Mouse (Mus musculus) small intestine, adult 10 weeks (tissue): ENCODE data around the gene Galr3. TPM values are rescaled to one million over a fixed set of nuclear protein-coding genes. Genes with fewer than 3 reads are reported as not detected.

Experiments used
- polyA plus RNA-seq: library from polyadenylated mRNA; stranded (reverse); fragments of 350-450 nt; fragmentation: Illumina TruSeq; extraction: RNeasy Lipid Tissue Mini Kit (QIAGEN cat#74804); gene quantifications from one replicate; pipeline ENCODE4 v1.2.3, GENCODE M21; 2014; ENCODE audit warnings: low replicate concordance

Gene Galr3
- polyA plus RNA-seq: not detected

DNA sequence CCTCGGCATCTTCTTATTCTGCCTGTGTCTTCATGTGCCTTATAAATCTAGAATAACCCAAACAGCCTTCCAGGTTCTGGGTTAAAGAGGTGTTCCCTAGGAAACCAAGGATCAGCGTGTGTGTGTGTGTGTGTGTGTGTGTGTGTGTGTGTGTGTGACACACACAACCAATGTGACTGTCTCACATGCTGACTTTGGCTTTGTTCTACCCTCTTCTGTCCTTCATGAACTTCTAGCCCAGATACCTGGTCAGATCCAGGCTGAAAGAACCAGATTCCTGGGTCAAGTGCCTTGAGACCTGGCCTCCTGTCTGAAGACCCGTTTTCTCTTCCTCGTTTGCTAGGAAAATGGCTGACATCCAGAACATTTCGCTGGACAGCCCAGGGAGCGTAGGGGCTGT, at the start of gene Galr3:
Gene Galr3, plus strand, starts transcription at position 301 of the 400 bp plus-strand sequence.

DNA sequence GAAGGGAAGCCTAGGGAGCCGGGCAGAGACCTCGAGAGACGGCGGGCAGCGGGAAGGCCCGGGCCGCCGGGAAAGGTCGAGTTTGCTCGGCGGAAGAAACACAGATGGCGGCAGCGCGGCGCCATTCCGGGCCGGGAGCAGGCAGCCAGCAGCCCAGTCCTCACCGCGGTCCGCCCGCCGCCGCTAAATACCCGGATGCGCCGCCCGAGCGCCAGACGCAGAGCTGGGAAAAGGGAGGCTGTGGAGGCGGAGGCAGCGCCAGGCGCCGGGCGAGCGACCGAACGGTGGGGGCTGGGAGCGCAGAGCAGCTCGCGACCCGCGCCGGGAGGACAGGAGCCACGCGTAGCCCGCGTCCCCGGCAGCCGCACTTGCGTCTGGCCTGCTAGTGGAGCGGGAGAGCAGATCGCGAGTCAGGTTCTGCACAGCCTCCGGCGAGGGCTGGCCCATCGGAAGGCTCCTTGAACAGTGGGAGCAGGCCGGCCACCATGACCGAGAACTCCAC, 13.4 kb upstream of the Galr3 start, which contains the start of gene H1f0:
Gene H1f0, plus strand, starts transcription at position 214 of the 502 bp plus-strand sequence.

DNA sequence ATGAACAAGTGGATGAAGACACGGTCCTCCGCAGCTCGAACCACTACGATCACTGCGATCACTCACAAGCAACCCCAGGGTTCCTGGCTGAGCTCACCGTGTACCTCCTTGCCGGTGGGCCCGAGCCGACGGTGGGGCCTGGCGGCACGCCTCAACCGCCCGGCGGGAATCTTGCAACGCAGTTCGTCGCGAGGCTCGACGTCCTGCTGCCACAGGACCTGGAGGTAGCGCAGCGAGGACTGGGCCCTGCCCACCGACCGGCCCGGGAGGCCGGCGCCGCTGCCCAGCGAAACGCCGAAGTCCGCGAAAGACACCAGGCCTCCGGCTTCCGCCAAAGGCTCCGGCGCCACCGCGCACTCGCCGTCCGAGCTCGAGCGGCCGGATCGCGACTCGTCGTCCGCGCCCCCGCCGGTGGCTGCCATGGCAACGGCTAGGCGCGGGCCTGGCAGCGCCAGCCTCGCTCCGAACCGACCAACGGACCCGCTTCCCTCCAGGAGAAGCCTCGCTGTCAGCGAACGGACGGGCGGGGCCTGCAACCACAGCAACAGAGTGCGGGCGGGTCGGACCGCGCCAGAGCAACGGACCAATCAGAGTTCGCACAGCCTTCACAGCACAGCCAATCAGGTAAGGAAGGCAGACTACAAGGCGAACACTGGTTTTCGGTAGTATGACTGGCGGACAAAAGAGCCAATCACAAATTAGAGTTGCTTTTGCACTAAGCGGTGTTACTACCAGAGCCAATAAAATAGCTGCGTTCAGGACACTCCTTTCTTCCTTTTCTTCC, 20.9 kb downstream of the Galr3 start, which contains the start of gene Ankrd54:
Gene Ankrd54, minus strand, starts transcription at position 518 of the 784 bp plus-strand sequence.

DNA sequence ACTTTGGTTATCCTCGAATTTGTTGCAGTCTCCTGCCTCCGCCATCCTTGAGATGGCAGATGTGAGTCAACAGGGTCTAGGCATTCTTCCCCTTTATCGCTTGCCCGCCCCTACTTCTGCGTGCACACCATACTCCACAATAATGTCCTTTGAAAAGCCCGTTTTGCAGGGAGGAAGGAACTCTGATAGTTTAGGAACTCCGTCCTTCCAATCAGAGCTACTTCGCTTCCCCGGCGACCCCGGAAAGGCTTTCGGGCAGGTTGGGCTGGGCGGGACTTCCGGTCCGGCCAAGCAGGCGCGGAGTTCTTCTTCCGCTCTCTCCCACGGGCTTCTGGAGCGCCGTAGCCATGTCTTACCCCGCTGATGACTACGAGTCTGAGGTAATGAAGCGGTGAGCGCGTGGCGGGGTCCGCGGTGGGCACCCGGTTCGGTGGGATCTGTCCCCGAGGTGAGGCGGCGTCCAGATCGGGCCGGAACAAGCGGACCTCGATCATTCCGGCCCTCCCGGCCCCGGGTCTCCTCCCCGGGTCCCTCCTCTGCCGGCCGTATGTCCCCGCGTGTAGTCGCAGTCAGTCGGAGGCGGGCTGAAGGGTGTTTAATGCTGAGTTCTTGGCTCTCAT, 33.3 kb downstream of the Galr3 start, which contains the start of gene Eif3l:
Gene Eif3l, plus strand, starts transcription at position 267 of the 620 bp plus-strand sequence.

Other genes with a start within 250 kb of the Galr3 start
- 0.37 TPM for gene Card10, start 238.8 kb upstream of the Galr3 start, polyA plus RNA-seq
- not detected for gene Cdc42ep1, start 199.3 kb upstream of the Galr3 start, polyA plus RNA-seq
- gene Lgals2, start 186.4 kb upstream of the Galr3 start, polyA plus RNA-seq: 283 TPM
- not detected for gene Gga1, start 164.7 kb upstream of the Galr3 start, polyA plus RNA-seq
- gene Gm49510, start 142.2 kb upstream of the Galr3 start, polyA plus RNA-seq: not detected
- gene Sh3bp1, start 142.1 kb upstream of the Galr3 start, polyA plus RNA-seq: 1.9 TPM
- 0.22 TPM for gene Pdxp, start 128.0 kb upstream of the Galr3 start, polyA plus RNA-seq
- not detected for gene Lgals1, start 115.2 kb upstream of the Galr3 start, polyA plus RNA-seq
- gene Nol12, start 107.0 kb upstream of the Galr3 start, polyA plus RNA-seq: 1.3 TPM
- gene Triobp, start 94.2 kb upstream of the Galr3 start, polyA plus RNA-seq: 1.0 TPM
- 171 TPM for gene H1f0, start 13.4 kb upstream of the Galr3 start, polyA plus RNA-seq
- gene Ankrd54, start 21.0 kb downstream of the Galr3 start, polyA plus RNA-seq: 1.9 TPM
- gene Eif3l, start 33.3 kb downstream of the Galr3 start, polyA plus RNA-seq: 47.0 TPM
- gene Micall1, start 67.0 kb downstream of the Galr3 start, polyA plus RNA-seq: 7.6 TPM
- gene Polr2f, start 99.1 kb downstream of the Galr3 start, polyA plus RNA-seq: not detected
- gene 1700088E04Rik, start 99.4 kb downstream of the Galr3 start, polyA plus RNA-seq: not detected
- not detected for gene Sox10, start 123.4 kb downstream of the Galr3 start, polyA plus RNA-seq
- 9.0 TPM for gene Pick1, start 187.3 kb downstream of the Galr3 start, polyA plus RNA-seq
- 0.48 TPM for gene Gm49486, start 187.5 kb downstream of the Galr3 start, polyA plus RNA-seq
- gene Slc16a8, start 212.9 kb downstream of the Galr3 start, polyA plus RNA-seq: not detected
- gene Baiap2l2, start 243.7 kb downstream of the Galr3 start, polyA plus RNA-seq: 15.6 TPM